Comparison of ENCODE assay signal across 8 mouse cellular contexts in genomic region chrX:74243396-74243795, GRCm38 (mm10). TPM values are rescaled to one million over a fixed set of nuclear protein-coding genes. Genes with fewer than 3 reads are reported as not detected.
DNase-seq lines count a peak whose midpoint lies in the region; ATAC-seq and TF ChIP-seq lines count a peak whose summit lies in the region.

No protein-coding gene starts in this region.

- TF ChIP-seq CTCF in left cerebral cortex, adult 2 months (IDR thresholded peaks at IDR 0.05), result no peak

- H3K4me3 ChIP-seq in heart, embryonic 11.5 days (ENCODE audit: low read depth, low read length), result peak overlapping the region; percentile 59; the same call in 1 of the 2 replicates
- H3K4me3 ChIP-seq in hindbrain, embryonic 11.5 days (ENCODE audit: low read depth, low read length), result peak overlapping the region; percentile 57
- no peak overlapping the region; the same call in 1 of the 2 replicates for H3K4me3 ChIP-seq in liver, embryonic 16.5 days (ENCODE audit: low read depth, low read length)
- no peak overlapping the region; the same call in 1 of the 2 replicates for H3K4me3 ChIP-seq in neural tube, embryonic 14.5 days (ENCODE audit: low read depth, low read length)
- H3K4me3 ChIP-seq in left cerebral cortex, adult 2 months, result no peak overlapping the region

- intact Hi-C loops in heart, postnatal 14 days (cut with DNase I), result loop anchor here (5.0 kb wide), 1 partner anchor 221 kb away; the partner anchor contains the start of gene Irak1
- intact Hi-C loops in left cerebral cortex, adult 2 months (cut with DNase I), result no loop called here

- peak overlapping the region; percentile 70 for H3K9ac ChIP-seq in heart, embryonic 11.5 days (ENCODE audit: low read depth, low read length)
- H3K9ac ChIP-seq in hindbrain, embryonic 11.5 days (ENCODE audit: low read depth, low read length), result no peak overlapping the region
- H3K9ac ChIP-seq in liver, embryonic 16.5 days (ENCODE audit: low read depth, low read length), result no peak overlapping the region
- H3K9ac ChIP-seq in neural tube, embryonic 14.5 days (replicated peaks; ENCODE audit: low read depth, low read length), result no peak overlapping the region

- H3K9me3 ChIP-seq in heart, embryonic 11.5 days (replicated peaks; ENCODE audit: control insufficient read depth, low read length), result no peaks in the 10 kb centered on the region
- no peaks in the 10 kb centered on the region for H3K9me3 ChIP-seq in hindbrain, embryonic 11.5 days (ENCODE audit: control insufficient read depth, low read length)
- no peaks in the 10 kb centered on the region for H3K9me3 ChIP-seq in liver, embryonic 16.5 days (replicated peaks; ENCODE audit: control insufficient read depth, low read length)
- H3K9me3 ChIP-seq in neural tube, embryonic 14.5 days (ENCODE audit: control insufficient read depth, low read length), result no peaks in the 10 kb centered on the region

- no peaks in the 10 kb centered on the region for H3K4me1 ChIP-seq in heart, embryonic 11.5 days (ENCODE audit: control insufficient read depth, insufficient read depth, low read length)
- H3K4me1 ChIP-seq in hindbrain, embryonic 11.5 days (replicated peaks; ENCODE audit: control insufficient read depth, insufficient read depth, low read length), result no peaks in the 10 kb centered on the region
- H3K4me1 ChIP-seq in liver, embryonic 16.5 days (ENCODE audit: control insufficient read depth, low read depth, low read length), result peaks cover 18% of the 10 kb centered on the region
- peaks cover 6% of the 10 kb centered on the region; the same call in 1 of the 2 replicates for H3K4me1 ChIP-seq in neural tube, embryonic 14.5 days (ENCODE audit: control insufficient read depth, insufficient read depth, low read length)

- peaks cover 17% of the 10 kb centered on the region for H3K36me3 ChIP-seq in heart, embryonic 11.5 days (ENCODE audit: control insufficient read depth, insufficient read depth, low read length)
- peaks cover 9% of the 10 kb centered on the region; the same call in 1 of the 2 replicates for H3K36me3 ChIP-seq in hindbrain, embryonic 11.5 days (ENCODE audit: control insufficient read depth, insufficient read depth, low read length)
- no peaks in the 10 kb centered on the region; the same call in 1 of the 2 replicates for H3K36me3 ChIP-seq in liver, embryonic 16.5 days (ENCODE audit: control insufficient read depth, insufficient read depth)
- H3K36me3 ChIP-seq in neural tube, embryonic 14.5 days (ENCODE audit: control insufficient read depth, insufficient read depth, low read length), result peaks cover 37% of the 10 kb centered on the region

- no peak for ATAC-seq in heart, embryonic 11.5 days (replicated peaks; ENCODE audit: insufficient number of reproducible peaks, low FRiP score, low TSS enrichment)
- ATAC-seq in hindbrain, embryonic 11.5 days (ENCODE audit: low FRiP score), result no peak
- ATAC-seq in liver, embryonic 16.5 days (ENCODE audit: low read depth), result no peak
- ATAC-seq in neural tube, embryonic 14.5 days (ENCODE audit: low read depth), result no peak

- H3K27me3 ChIP-seq in heart, embryonic 11.5 days (ENCODE audit: control insufficient read depth, insufficient read depth, low read length), result no peaks in the 10 kb centered on the region
- H3K27me3 ChIP-seq in hindbrain, embryonic 11.5 days (ENCODE audit: control insufficient read depth, insufficient read depth, low read length), result no peaks in the 10 kb centered on the region
- no peaks in the 10 kb centered on the region for H3K27me3 ChIP-seq in liver, embryonic 16.5 days (ENCODE audit: control insufficient read depth, insufficient read depth, low read depth, low read length)
- no peaks in the 10 kb centered on the region for H3K27me3 ChIP-seq in neural tube, embryonic 14.5 days (ENCODE audit: control insufficient read depth, insufficient read depth, low read length)

- 88% methylated on average over 2 of the region's 2 CpGs for WGBS in heart, embryonic 11.5 days (ENCODE audit: insufficient replicate concordance)
- 92% methylated on average over 2 of the region's 2 CpGs for WGBS in hindbrain, embryonic 11.5 days
- WGBS in liver, embryonic 16.5 days (ENCODE audit: insufficient replicate concordance), result 66% methylated on average over 2 of the region's 2 CpGs
- 70% methylated on average over 2 of the region's 2 CpGs for WGBS in neural tube, embryonic 14.5 days

- peak overlapping the region; percentile 71 for H3K4me2 ChIP-seq in heart, embryonic 11.5 days
- H3K4me2 ChIP-seq in hindbrain, embryonic 11.5 days (replicated peaks; ENCODE audit: low read depth, low read length), result peak overlapping the region; percentile 49; the same call in 1 of the 2 replicates
- H3K4me2 ChIP-seq in liver, embryonic 16.5 days (ENCODE audit: low read depth, low read length), result peak overlapping the region; percentile 42; the same call in 1 of the 2 replicates
- peak overlapping the region; percentile 68 for H3K4me2 ChIP-seq in neural tube, embryonic 14.5 days (ENCODE audit: low read depth, low read length)

- no peak overlapping the region; the same call in 1 of the 2 replicates for H3K27ac ChIP-seq in heart, embryonic 11.5 days (ENCODE audit: low read depth, low read length)
- no peak overlapping the region for H3K27ac ChIP-seq in hindbrain, embryonic 11.5 days (ENCODE audit: low read depth, low read length)
- H3K27ac ChIP-seq in liver, embryonic 16.5 days (ENCODE audit: low read length), result peak overlapping the region; percentile 37
- no peak overlapping the region for H3K27ac ChIP-seq in neural tube, embryonic 14.5 days (ENCODE audit: low read depth, low read length)
- no peak overlapping the region for H3K27ac ChIP-seq in left cerebral cortex, adult 2 months

- DNase-seq in heart, postnatal 14 days, result no peak
- DNase-seq in hindbrain, embryonic 11.5 days (ENCODE audit: low spot score), result no peak
- DNase-seq in left cerebral cortex, adult 2 months (ENCODE audit: extremely low spot score in 1 of 2, low spot score in 2 of 2), result no peak
- DNase-seq in urinary bladder, postnatal 36 days (ENCODE audit: low spot score in 2 of 2), result no peak
- DNase-seq in urinary bladder, postnatal 10 days (ENCODE audit: low spot score), result no peak

RNA-seq across cellular contexts. Expression of gene Flna, which starts 6.2 kb away (rescaled TPM):
- 170 and 219 TPM in 2 replicates for polyA plus RNA-seq in heart, embryonic 11.5 days (2014; fragmentation: Nextera tagmentation; extraction: Ambion mirVana)
- total RNA-seq in heart, postnatal 14 days (2021), result 100 to 1,000 TPM; 157 to 168 TPM
- 181 and 196 TPM in 2 replicates for polyA plus RNA-seq in hindbrain, embryonic 11.5 days (2014; fragmentation: Nextera tagmentation; extraction: Ambion mirVana)
- polyA plus RNA-seq in liver, embryonic 16.5 days (2015; fragmentation: Nextera tagmentation; extraction: Ambion mirVana), result 42.7 and 53.3 TPM in 2 replicates
- 63.0 and 121 TPM in 2 replicates for polyA plus RNA-seq in neural tube, embryonic 14.5 days (2014; fragmentation: Nextera tagmentation; extraction: Ambion mirVana)
- 10 to 100 TPM; 66.7 to 68.9 TPM for total RNA-seq in left cerebral cortex, adult 2 months (2021)

RNA-seq across cellular contexts. Expression of gene Emd, which starts 11.1 kb away (rescaled TPM):
- 16.7 and 22.3 TPM in 2 replicates for polyA plus RNA-seq in heart, embryonic 11.5 days (2014; fragmentation: Nextera tagmentation; extraction: Ambion mirVana)
- 10 to 100 TPM; 31.4 to 34.6 TPM for total RNA-seq in heart, postnatal 14 days (2021)
- polyA plus RNA-seq in hindbrain, embryonic 11.5 days (2014; fragmentation: Nextera tagmentation; extraction: Ambion mirVana), result 22.6 and 27.4 TPM in 2 replicates
- 7.4 and 7.7 TPM in 2 replicates for polyA plus RNA-seq in liver, embryonic 16.5 days (2015; fragmentation: Nextera tagmentation; extraction: Ambion mirVana)
- polyA plus RNA-seq in neural tube, embryonic 14.5 days (2014; fragmentation: Nextera tagmentation; extraction: Ambion mirVana), result 12.6 and 17.0 TPM in 2 replicates
- 10 to 100 TPM; 36.0 to 37.7 TPM for total RNA-seq in left cerebral cortex, adult 2 months (2021)

RNA-seq across cellular contexts. Expression of gene Rpl10, which starts 27.2 kb away (rescaled TPM):
- 532 and 534 TPM in 2 replicates for polyA plus RNA-seq in heart, embryonic 11.5 days (2014; fragmentation: Nextera tagmentation; extraction: Ambion mirVana)
- total RNA-seq in heart, postnatal 14 days (2021), result 100 to 1,000 TPM; 153 to 191 TPM
- polyA plus RNA-seq in hindbrain, embryonic 11.5 days (2014; fragmentation: Nextera tagmentation; extraction: Ambion mirVana), result 724 and 770 TPM in 2 replicates
- 375 and 448 TPM in 2 replicates for polyA plus RNA-seq in liver, embryonic 16.5 days (2015; fragmentation: Nextera tagmentation; extraction: Ambion mirVana)
- polyA plus RNA-seq in neural tube, embryonic 14.5 days (2014; fragmentation: Nextera tagmentation; extraction: Ambion mirVana), result 476 and 568 TPM in 2 replicates
- total RNA-seq in left cerebral cortex, adult 2 months (2021), result 100 to 1,000 TPM; 151 to 163 TPM

RNA-seq across cellular contexts. Expression of gene Taz, which starts 38.3 kb away (rescaled TPM):
- polyA plus RNA-seq in heart, embryonic 11.5 days (2014; fragmentation: Nextera tagmentation; extraction: Ambion mirVana), result 49.1 and 58.2 TPM in 2 replicates
- 10 to 100 TPM; 39.0 to 42.9 TPM for total RNA-seq in heart, postnatal 14 days (2021)
- polyA plus RNA-seq in hindbrain, embryonic 11.5 days (2014; fragmentation: Nextera tagmentation; extraction: Ambion mirVana), result 57.0 and 58.3 TPM in 2 replicates
- polyA plus RNA-seq in liver, embryonic 16.5 days (2015; fragmentation: Nextera tagmentation; extraction: Ambion mirVana), result 27.8 and 30.2 TPM in 2 replicates
- polyA plus RNA-seq in neural tube, embryonic 14.5 days (2014; fragmentation: Nextera tagmentation; extraction: Ambion mirVana), result 62.0 and 65.8 TPM in 2 replicates
- 10 to 100 TPM; 60.9 to 64.9 TPM for total RNA-seq in left cerebral cortex, adult 2 months (2021)

RNA-seq across cellular contexts. Expression of gene Dnase1l1, which starts 38.7 kb away (rescaled TPM):
- 10.5 and 11.5 TPM in 2 replicates for polyA plus RNA-seq in heart, embryonic 11.5 days (2014; fragmentation: Nextera tagmentation; extraction: Ambion mirVana)
- 10 to 100 TPM; 13.2 to 13.3 TPM for total RNA-seq in heart, postnatal 14 days (2021)
- polyA plus RNA-seq in hindbrain, embryonic 11.5 days (2014; fragmentation: Nextera tagmentation; extraction: Ambion mirVana), result 4.5 TPM in 2 replicates
- polyA plus RNA-seq in liver, embryonic 16.5 days (2015; fragmentation: Nextera tagmentation; extraction: Ambion mirVana), result 22.0 and 23.6 TPM in 2 replicates
- polyA plus RNA-seq in neural tube, embryonic 14.5 days (2014; fragmentation: Nextera tagmentation; extraction: Ambion mirVana), result 3.7 and 4.1 TPM in 2 replicates
- total RNA-seq in left cerebral cortex, adult 2 months (2021), result 1 to 10 TPM; 2.2 to 2.9 TPM

Comparison
In these comparisons a context has a peak if more than half of its experiments do, and no peak if none do; other contexts are left out.
1. H3K4me3 ChIP-seq: peak in heart, embryonic 11.5 days (single experiment) and hindbrain, embryonic 11.5 days (single experiment); none in liver, embryonic 16.5 days (single experiment), neural tube, embryonic 14.5 days (single experiment) and left cerebral cortex, adult 2 months (single experiment).
2. Peak in every context shown above with its lines, with median percentiles within 50 percentile points of each other: H3K4me2 ChIP-seq.